Mouse (Mus musculus): ENCODE data around the gene Stard9.
"Not testable (repeated sequence)": the region's sequence is repeated elsewhere in the genome, so short reads cannot be mapped to it uniquely, and the experiment has no call there.

Gene Stard9

DNA sequence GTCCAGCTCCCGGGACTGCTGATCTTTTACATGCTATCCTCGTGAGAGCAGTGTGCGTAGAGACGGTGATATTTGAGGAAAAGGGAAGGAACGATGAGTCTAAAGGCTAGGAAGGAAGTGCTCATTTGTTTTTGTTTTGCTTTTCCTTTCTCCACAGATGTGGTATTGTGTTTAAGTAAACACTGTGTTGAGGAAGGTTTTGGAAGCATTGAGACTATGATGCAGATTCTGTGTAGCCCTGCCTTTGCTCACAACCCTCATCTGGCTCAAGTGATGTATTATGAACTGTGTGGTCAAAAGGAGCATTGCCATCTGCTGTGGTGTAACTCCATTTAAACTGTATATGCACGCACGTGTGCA, 24.0 kb downstream of the Stard9 start:
- DNase-seq (ENCODE audit: low read depth in 1 of 2, low spot score in 2 of 2) = no peak

DNA sequence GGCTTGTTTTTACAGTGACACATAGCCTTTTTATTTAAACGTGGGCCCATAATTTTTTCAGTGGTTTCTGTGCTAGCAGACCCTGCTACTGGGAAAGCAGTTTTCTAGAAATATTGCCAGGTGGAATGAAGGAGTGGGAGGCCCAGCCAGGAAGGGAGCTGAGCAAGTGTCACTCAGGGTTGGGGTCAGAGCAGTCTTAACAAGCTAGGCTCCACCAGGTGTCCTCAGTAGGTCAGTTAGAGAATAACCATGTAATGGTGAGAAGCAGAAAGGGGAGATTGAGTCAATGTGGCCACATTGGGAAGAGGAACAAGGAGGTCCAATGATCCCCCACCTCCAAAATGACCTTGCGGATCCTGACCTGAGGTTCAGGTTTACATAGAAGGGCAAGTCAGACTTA, 25.8 kb downstream of the Stard9 start:
- no peak for DNase-seq (ENCODE audit: low read depth in 1 of 2, low spot score in 2 of 2)

DNA sequence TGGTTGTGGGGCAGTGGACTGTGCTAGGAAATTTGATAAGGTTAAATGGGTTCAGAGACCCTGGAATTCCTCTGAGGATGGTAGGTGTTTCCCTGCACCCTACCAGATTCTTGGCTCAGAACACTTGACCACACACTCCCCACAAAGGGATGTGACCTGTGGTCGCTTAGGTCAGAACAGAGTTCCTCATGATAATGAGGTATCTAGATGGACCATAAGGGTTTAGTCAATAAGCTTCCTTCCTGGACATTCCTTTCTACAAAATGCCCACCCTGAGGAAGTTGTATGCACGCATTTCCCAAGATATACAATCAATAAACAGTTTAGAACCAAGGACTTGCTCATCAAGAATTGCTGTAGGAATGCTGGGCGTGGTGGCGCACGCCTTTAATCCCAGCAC, 27.0 kb downstream of the Stard9 start:
- no peak for DNase-seq (ENCODE audit: low read depth in 1 of 2, low spot score in 2 of 2)

DNA sequence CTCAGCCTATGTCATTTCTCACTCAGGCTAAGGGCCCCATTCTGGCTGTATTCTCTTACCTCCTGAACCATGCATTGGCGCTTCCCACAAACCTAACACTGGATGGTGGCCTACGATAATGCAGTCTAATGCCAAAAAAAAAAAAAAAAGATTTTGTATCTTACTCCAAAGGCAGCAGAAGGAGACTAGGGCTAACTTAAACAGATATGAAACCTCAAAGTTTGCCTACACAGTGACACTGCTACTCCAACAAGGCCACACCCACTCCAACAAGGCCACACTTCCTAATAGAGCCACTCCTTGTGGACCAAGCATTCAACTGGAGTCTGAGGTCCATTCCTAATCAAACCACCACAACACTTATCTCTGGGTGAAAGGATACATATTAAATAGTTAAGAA, 27.8 kb downstream of the Stard9 start:
- no peak for DNase-seq (ENCODE audit: low read depth in 1 of 2, low spot score in 2 of 2)

DNA sequence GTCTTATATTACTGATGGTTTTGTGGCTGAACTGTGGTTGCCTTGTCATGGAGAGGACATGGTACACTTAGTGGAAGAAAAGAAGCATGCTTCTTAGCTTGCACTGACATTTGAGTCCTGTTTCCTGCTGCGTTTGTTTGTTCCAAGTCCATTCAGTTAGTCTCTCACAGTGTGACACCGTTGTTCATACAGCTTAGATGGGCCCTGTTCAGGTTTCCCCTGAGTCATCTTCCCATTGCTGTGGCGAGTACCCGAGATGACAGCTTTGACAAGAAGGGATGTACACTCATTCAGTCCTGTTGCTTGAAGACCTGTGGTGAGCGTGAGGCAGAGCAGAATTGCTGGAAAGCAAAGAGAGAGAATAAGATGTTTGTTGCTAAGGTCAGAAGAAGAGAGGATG, 29.6 kb downstream of the Stard9 start:
- no peak for DNase-seq (ENCODE audit: low read depth in 1 of 2, low spot score in 2 of 2)

DNA sequence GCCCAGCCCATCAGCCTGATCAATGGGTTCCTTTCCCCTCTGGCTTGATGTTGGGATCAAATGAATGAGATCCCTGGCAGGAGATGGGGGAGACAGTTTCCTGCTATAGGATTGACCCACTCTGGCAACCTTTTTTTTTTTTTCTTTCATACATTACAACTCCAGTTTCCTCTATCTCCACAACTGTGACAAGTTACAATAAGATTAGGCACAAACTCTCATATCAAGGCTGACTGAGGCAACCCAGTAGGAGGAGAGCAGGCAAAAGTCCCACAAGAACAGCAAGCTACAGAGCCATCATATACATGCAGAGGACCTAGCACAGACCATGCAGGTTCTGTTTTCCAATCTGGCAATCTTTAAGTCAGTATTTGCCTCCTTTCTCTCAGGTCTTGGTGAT, 30.4 kb downstream of the Stard9 start:
- no peak for DNase-seq (ENCODE audit: low read depth in 1 of 2, low spot score in 2 of 2)

DNA sequence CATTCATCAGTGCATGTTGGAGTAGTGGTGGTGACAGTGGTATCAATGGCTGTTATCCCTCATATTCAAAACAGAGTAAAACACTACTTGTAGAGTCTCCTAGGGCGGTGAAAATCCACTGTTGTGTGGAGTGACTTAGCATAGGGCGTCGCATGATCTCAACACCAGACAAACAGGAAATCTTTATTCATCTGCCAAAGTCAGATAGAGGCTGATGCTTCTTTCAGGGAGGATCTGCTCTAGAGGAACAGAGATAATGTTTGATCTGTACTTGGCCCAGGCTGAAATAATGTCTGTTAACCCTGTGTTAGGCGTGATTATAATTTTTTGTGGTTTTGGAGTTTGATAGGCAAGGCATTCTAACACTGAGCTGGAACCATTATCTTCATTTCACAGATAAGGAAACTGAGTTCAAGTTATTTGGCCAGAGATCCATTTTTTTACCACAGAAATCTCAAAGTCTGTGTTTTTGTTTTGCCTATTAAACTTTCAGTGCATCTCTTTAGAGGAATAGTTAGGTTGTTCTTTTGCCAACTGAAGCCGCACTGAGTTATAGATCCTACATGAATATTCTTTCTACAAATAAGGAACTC, 31.7 kb downstream of the Stard9 start:
- DNase-seq (ENCODE audit: low read depth in 1 of 2, low spot score in 2 of 2) = no peak

DNA sequence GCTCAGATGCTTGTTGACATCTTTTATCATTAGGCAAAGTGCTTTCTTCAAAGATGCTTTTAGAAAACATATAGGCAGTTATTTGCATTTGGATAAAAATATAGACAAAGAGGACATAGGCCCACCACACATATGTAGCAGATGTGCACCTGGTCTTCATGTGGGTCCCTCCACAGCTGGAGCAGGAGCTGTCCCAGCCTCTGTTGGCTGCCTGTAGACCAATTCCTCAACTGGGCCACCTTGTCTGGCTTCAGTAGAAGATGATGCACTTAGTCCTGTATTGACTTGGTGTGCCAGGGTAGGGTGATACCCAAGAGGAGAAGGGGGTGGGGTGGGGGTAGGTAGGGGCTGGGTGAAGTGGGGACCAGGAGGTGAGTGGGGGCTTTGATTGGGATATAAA, 33.8 kb downstream of the Stard9 start:
- no peak for DNase-seq (ENCODE audit: low read depth in 1 of 2, low spot score in 2 of 2)

DNA sequence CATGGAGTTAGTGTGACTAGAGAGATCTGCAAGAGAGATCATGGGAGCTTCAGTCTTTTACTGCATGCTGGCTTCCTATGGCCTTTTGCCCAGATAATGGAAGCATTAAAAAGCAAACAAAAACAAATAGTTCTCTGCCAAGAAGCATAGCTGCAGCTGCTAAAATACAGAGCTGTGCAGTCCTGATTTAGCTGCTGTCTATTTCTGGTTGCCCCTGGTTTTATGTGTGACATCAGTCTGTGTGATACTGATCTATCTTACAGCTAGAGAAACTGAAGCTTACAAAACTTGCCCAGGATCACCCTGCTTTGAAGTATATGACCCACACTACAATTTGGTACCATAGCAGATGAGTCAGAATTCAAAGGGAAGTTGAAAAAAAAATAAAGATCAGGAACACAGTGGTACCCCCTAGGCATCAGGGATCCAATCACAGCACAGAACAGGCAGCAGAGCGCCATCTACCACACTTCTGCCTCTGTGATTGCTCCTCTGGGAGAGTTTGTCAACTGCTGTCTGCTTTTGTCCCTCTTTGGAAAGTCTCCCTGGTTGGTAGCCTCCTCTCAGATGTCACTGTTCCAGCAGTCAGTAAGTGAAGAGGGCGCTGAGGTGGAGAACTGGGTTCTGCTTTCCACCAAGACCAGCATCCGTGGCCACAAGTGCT, 34.7 kb downstream of the Stard9 start:
- no peak for DNase-seq (ENCODE audit: low read depth in 1 of 2, low spot score in 2 of 2)

DNA sequence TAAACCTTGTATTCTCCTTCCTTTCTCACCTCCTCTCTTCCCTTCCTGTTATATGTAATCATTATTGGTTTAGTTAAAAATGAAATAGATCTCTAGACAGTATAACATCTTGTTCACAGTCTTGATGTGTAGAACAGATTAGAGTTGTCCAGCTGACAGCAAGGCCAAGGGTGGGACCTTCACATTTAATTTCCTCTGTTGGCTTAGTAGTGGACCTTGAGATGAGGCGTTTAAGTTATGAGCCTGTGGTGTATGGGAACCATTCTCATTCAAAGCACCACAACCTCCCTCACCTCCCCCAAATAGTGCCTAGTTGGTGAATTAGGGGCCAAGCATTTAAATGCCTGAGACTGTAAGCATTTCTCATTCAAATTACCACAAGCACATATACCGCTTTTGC, 38.5 kb downstream of the Stard9 start:
- DNase-seq (ENCODE audit: low read depth in 1 of 2, low spot score in 2 of 2) = no peak

DNA sequence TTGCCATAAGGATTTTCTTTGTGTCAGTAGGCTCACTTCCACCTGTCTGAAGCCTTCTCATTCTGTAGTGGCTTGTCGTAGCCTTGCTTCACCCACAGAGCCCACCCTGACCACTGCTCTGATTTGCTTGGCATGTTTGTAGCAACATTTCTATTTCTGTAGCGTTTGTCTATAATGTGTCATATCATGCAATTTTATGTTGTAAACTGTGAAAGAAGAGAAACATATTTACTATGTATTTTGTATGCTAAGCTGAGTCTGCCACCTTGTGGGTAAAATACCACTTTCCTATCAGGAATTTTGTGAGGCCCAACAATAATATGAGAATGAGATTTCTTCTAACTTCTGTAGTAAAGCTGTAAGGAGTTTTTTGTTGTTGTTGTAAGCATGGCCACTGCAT, 41.3 kb downstream of the Stard9 start:
- no peak for DNase-seq (ENCODE audit: low read depth in 1 of 2, low spot score in 2 of 2)

DNA sequence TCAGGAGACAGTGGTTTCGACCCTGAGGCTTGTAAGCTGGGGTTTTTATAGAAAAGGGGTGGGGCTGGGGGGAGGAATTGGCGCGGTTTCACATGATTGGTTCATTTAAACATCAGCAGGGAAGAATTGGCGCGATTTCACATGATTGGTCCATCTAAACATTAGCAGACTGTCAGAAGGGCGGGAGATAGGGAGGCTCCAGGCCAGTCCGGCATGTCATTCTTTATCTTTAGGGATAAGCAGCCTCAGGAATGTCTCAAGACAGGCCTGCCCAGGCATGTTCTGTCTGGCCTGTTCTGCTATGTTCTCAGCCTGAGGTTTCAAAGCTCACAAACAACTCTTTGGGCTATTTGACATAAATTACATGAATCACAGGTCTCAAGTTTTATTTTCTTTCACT, 52.2 kb downstream of the Stard9 start:
- not testable (repeated sequence) for DNase-seq (ENCODE audit: low read depth in 1 of 2, low spot score in 2 of 2)

- no peak for DNase-seq (ENCODE audit: low read depth in 1 of 2, low spot score in 2 of 2)
These were observed 68.8 kb downstream of the Stard9 start for GRCm38 (mm10) chr2:120697767-120698166.

GRCm38 (mm10) chr2:120700379-120700885, 71.5 kb downstream of the Stard9 start:
- DNase-seq (ENCODE audit: low read depth in 1 of 2, low spot score in 2 of 2) = no peak

DNA sequence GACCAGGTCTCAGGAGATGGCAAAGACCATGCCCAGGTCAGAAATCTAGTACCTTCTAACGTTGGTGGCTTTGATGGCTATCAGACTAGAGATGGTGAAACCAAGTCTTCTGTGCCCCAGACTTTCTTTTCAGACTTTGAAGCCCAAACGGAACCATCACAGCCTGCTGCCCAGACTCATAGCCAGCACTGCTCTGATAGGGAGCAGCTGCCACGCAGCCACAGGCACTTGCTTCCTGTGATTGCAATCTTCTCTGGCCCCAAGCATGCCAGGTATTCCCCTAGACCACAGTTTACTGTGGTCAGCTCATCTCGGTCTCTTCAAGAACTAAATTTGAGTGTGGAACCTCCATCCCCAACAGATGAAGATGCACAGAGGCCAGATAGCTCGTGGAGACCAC, 73.8 kb downstream of the Stard9 start:
- no peak for DNase-seq (ENCODE audit: low read depth in 1 of 2, low spot score in 2 of 2)

- no peak for DNase-seq (ENCODE audit: low read depth in 1 of 2, low spot score in 2 of 2)
These were observed 78.1 kb downstream of the Stard9 start for GRCm38 (mm10) chr2:120707041-120707440.

DNA sequence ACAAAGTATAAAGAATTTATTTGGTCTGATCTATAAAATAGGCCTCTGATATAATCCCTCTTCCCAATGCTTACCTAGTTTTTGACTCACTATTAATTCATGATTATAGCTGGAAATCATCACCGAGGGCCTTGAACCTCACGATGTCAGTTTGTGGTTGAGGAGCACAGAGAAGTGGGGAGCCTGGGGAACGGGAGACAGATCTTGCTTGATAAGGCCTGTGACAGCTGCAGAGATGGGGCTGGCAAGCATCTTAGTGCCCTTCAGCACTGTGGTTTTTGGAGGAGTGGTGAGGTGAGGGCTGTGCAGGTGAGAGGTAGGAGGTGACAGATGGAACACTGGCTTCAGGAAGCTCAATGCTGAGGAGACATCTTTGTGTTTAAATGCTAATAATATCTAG, 81.2 kb downstream of the Stard9 start:
- DNase-seq (ENCODE audit: low read depth in 1 of 2, low spot score in 2 of 2) = no peak

DNA sequence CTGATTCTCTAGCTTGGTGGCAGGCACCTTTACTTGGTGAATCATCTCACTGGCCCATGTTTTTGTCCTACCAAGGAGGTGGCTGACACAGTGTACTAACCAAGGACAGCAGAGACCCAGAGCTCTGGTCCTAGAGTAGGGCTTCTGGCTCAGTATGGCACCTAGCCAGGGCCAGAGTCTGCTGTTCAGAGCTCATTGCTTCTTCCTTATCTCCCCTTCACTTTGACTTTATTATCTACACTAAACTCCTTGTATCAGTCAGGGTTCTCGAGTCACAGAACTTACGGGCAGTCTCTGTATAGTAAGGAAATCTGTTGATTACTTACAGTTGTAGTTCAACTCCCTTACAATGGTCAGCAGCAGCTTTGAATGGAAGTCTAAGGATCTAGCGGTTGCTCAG, 82.0 kb downstream of the Stard9 start:
- DNase-seq (ENCODE audit: low read depth in 1 of 2, low spot score in 2 of 2) = no peak

GRCm38 (mm10) chr2:120713441-120713840, 84.5 kb downstream of the Stard9 start:
- no peak for DNase-seq (ENCODE audit: low read depth in 1 of 2, low spot score in 2 of 2)

DNA sequence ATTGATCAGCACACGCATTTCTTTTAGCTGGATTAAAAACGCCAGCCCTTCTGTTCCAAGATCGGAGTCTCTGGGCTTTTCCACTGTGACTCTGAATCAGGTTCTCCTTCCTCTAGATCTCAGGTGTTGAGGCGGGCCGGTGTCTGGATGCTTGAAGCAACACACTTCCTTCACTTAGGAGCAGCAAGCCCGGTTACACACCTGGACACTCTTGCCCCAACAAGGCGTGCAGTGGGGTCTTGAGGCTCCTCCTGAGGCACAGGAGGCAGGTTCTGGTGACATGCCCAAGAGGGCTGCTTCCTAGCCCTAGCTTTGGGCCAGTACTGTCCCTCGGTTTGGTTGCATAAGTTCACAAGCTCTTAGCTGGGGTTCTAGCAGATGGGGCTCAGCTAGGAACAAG, 89.6 kb downstream of the Stard9 start:
- DNase-seq (ENCODE audit: low read depth in 1 of 2, low spot score in 2 of 2) = no peak

DNA sequence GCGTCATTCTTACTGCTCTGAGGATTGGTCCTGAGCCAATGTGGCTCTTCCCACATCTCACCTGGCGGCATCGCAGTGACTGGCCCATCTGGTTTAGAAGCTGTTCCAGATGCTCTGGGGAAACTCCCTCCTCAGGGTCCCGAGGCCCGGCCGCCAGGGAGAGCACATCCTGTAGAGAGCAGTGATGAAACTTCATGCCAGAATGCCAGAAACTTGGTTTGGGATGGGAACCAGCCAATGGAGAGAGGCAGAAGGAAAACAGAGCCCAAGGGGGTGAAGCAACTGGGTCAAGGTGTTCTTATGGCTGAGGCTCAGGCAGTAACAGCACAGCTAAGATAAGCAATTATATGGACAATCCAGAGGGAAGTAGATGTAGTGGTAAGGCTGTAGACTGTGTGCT, 91.9 kb downstream of the Stard9 start:
- no peak for DNase-seq (ENCODE audit: low read depth in 1 of 2, low spot score in 2 of 2)

DNA sequence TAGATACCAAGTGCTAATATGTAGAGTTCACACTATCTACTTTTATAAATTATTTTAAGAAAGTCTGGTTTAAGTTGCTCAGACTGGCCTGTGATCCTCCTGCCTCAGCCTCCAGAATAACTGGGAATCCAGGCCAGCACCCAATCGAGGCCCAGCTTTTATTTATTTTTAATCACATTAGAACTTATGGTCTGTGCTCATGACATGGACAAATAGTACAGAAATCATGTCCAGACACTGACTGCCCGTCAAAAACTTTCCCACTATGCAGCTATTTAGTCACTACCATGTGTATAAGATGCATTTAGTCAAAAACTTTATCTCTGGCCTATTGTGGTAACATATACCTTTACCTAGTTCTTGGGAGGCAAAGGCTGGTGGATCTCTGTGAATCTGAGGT, 93.0 kb downstream of the Stard9 start:
- no peak for DNase-seq (ENCODE audit: low read depth in 1 of 2, low spot score in 2 of 2)

DNA sequence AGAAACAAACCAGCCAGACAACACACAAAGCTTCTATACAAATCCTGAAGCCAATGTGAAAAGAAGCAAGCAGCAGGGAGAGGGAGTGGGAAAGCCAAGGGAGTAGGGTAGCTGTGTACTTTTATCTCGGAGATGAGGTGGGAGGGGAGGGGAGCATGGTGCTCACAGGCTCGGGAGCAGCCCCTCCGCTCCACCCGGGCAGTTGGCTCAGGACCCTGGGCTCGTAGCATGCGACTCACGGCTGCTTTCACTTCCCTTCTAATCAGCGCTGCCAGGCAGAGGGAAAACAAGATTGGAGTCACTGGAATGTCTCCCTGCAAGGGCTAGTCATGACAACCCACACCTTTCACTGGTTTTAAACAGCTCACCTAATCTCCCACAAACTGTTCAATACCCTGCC, 93.6 kb downstream of the Stard9 start:
- DNase-seq (ENCODE audit: low read depth in 1 of 2, low spot score in 2 of 2) = no peak

Data from monocyte, adult 2 months (primary cell).